Mouse (Mus musculus): Measurements from ENCODE around the gene Vmn1r81. TPM values are rescaled to one million over a fixed set of nuclear protein-coding genes. Genes with fewer than 3 reads are reported as not detected.

Vmn1r81 gene
- total RNA-seq (2014; fragmentation: Nextera tagmentation): not detected in 2 replicates
- total RNA-seq (2017): 0.06 and 0.16 TPM in 2 replicates
- under 0.01 TPM in 1 of 2 replicates, not detected in the other for polyA plus RNA-seq (2012)

DNA sequence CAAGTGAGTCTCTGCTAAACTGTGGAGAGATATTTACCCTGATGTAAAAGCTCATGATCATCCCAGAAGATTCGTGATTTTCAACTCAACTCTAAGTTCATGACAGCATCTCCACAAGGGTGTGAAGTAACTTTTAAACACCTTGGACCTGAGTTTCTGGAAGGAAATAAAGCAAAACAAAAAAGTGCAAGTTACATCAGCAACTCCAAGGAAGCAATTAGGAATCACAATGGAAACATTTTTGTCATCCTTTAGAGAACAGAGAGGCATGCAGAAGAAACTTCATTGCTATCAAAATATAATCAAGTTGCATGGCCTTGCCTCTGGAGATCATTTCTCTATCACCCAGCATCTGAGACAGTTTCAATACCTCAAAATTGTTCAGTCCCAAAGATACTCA lies at the start of gene Vmn1r81:
TSS of gene Vmn1r81 (minus strand) at position 101 of the 400 bp plus-strand sequence.
- ATAC-seq (ENCODE audit: extremely low read depth, insufficient number of reproducible peaks, low FRiP score, poor library complexity, severe bottlenecking): no peak
- Histone ChIP-seq H3K36me3 (replicated peaks) (no peaks in the 10 kb centered on the region), H3K27me3 (ENCODE audit: insufficient read depth, low read length) (no peaks in the 10 kb centered on the region), H3K9me3 (replicated peaks) (no peaks in the 10 kb centered on the region), H3K4me3 (ENCODE audit: low read depth, low read length) (no peak within 1 kb of the TSS), H3K4me1 (ENCODE audit: insufficient read depth, low read depth, low read length) (no peaks in the 10 kb centered on the region)
- no peak for TF ChIP-seq CTCF (IDR thresholded peaks at IDR 0.05; ENCODE audit: low read depth, low read length)
- no peak for TF ChIP-seq GATA2 (IDR thresholded peaks at IDR 0.05; ENCODE audit: borderline replicate concordance, low read depth, low read length)
- DNase-seq (ENCODE audit: low spot score): no peak

DNA sequence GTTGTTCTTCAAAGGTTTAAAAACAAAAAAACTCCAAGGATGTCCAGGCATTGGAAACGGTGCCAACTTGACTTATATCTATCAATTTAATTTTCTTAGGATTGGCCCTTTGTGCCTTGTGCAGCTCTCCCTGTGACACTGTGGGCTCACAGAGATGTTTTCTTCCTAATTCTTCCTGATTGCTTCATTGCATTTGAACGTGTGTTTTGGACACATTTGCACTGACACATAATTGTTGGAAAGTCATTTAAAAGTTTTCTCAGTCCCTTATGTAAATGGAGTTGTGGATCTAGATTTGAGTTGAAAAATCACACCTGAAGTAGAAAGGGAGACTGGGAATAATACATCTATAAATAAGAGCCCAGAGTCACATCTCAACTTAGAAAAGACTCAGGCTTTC lies 32.1 kb upstream of the Vmn1r81 start, which contains the start of gene Vmn1r82:
TSS of gene Vmn1r82 (plus strand) at position 301 of the 400 bp plus-strand sequence.
- Histone ChIP-seq H3K4me3 (ENCODE audit: low read depth, low read length) (no peak within 1 kb of the TSS), H3K27me3 (ENCODE audit: insufficient read depth, low read length) (no peaks in the 10 kb centered on the region), H3K4me1 (ENCODE audit: insufficient read depth, low read depth, low read length) (no peaks in the 10 kb centered on the region), H3K9me3 (replicated peaks) (no peaks in the 10 kb centered on the region), H3K36me3 (replicated peaks) (no peaks in the 10 kb centered on the region)
- DNase-seq (ENCODE audit: low spot score): no peak
- no peak for ATAC-seq (ENCODE audit: extremely low read depth, insufficient number of reproducible peaks, low FRiP score, poor library complexity, severe bottlenecking)
- TF ChIP-seq TAL1 (conservative IDR thresholded peaks at IDR 0.05; ENCODE audit: low read depth, low read length) (no peak), GATA1 (IDR thresholded peaks at IDR 0.05; ENCODE audit: borderline replicate concordance, low read length) (no peak)

DNA sequence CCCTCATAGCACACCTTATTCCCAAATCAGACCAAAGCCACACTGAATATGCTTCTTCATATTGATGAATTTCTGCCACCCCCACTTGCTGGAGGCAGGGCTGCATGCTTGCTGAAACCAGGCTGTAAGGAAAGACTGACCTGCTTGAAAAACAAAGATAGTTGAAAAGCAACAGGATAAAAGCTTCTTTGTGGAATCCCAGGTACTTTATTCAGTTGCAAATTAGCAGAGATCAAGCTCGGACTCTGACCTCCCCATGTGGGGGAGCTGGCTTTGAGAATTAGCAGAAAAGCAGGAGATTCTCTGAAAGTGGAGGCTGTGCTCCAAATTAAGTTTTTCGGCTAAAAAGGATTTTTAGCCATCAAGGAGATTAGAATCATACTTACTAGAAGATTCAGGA lies 63.9 kb downstream of the Vmn1r81 start:
- H3K4me3 ChIP-seq (ENCODE audit: low read depth, low read length): no peak overlapping the region
- no peaks in the 10 kb centered on the region for H3K9me3 ChIP-seq (replicated peaks)
- ATAC-seq (ENCODE audit: extremely low read depth, insufficient number of reproducible peaks, low FRiP score, poor library complexity, severe bottlenecking) (no peak), DNase-seq (ENCODE audit: low spot score) (no peak)
- no peaks in the 10 kb centered on the region for H3K36me3 ChIP-seq (replicated peaks)
- no peak for TF ChIP-seq CTCF (IDR thresholded peaks at IDR 0.05; ENCODE audit: low read depth, low read length)
- H3K27me3 ChIP-seq (ENCODE audit: insufficient read depth, low read length): no peaks in the 10 kb centered on the region
- no peaks in the 10 kb centered on the region for H3K4me1 ChIP-seq (ENCODE audit: insufficient read depth, low read depth, low read length)

Other genes with a start within 250 kb of the Vmn1r81 start
- not detected in 2 replicates for gene Vmn1r77, start 231.5 kb downstream of the Vmn1r81 start, total RNA-seq (2014; fragmentation: Nextera tagmentation)
- gene Vmn1r77, start 231.5 kb downstream of the Vmn1r81 start, total RNA-seq (2017): 0.06 and 0.11 TPM in 2 replicates
- not detected in 2 replicates for gene Vmn1r77, start 231.5 kb downstream of the Vmn1r81 start, polyA plus RNA-seq (2012)
- gene Vmn1r78, start 118.0 kb downstream of the Vmn1r81 start, total RNA-seq (2014; fragmentation: Nextera tagmentation): not detected in 2 replicates
- 0.05 and 0.06 TPM in 2 replicates for gene Vmn1r78, start 118.0 kb downstream of the Vmn1r81 start, total RNA-seq (2017)
- not detected in 2 replicates for gene Vmn1r78, start 118.0 kb downstream of the Vmn1r81 start, polyA plus RNA-seq (2012)
- gene Vmn1r79, start 97.0 kb downstream of the Vmn1r81 start, total RNA-seq (2014; fragmentation: Nextera tagmentation): 0.24 TPM in 1 of 2 replicates, not detected in the other
- gene Vmn1r79, start 97.0 kb downstream of the Vmn1r81 start, total RNA-seq (2017): 0.12 and 0.38 TPM in 2 replicates
- not detected in 2 replicates for gene Vmn1r79, start 97.0 kb downstream of the Vmn1r81 start, polyA plus RNA-seq (2012)
- gene Vmn1r80, start 79.0 kb downstream of the Vmn1r81 start, total RNA-seq (2014; fragmentation: Nextera tagmentation): not detected in 2 replicates
- gene Vmn1r80, start 79.0 kb downstream of the Vmn1r81 start, total RNA-seq (2017): under 0.01 and 0.11 TPM in 2 replicates
- gene Vmn1r80, start 79.0 kb downstream of the Vmn1r81 start, polyA plus RNA-seq (2012): not detected in 2 replicates
- not detected in 2 replicates for gene Vmn1r82, start 32.2 kb upstream of the Vmn1r81 start, total RNA-seq (2014; fragmentation: Nextera tagmentation)
- 0.06 and 0.11 TPM in 2 replicates for gene Vmn1r82, start 32.2 kb upstream of the Vmn1r81 start, total RNA-seq (2017)
- not detected in 2 replicates for gene Vmn1r82, start 32.2 kb upstream of the Vmn1r81 start, polyA plus RNA-seq (2012)
- not detected in 2 replicates for gene Vmn1r83, start 61.2 kb upstream of the Vmn1r81 start, total RNA-seq (2014; fragmentation: Nextera tagmentation)
- 0.22 TPM in 1 of 2 replicates, not detected in the other for gene Vmn1r83, start 61.2 kb upstream of the Vmn1r81 start, total RNA-seq (2017)
- gene Vmn1r83, start 61.2 kb upstream of the Vmn1r81 start, polyA plus RNA-seq (2012): not detected in 2 replicates
- not detected in 2 replicates for gene Vmn1r84, start 101.0 kb upstream of the Vmn1r81 start, total RNA-seq (2014; fragmentation: Nextera tagmentation)
- 0.16 TPM in 1 of 2 replicates, not detected in the other for gene Vmn1r84, start 101.0 kb upstream of the Vmn1r81 start, total RNA-seq (2017)
- gene Vmn1r84, start 101.0 kb upstream of the Vmn1r81 start, polyA plus RNA-seq (2012): not detected in 2 replicates
- gene Zfp551, start 154.5 kb upstream of the Vmn1r81 start, total RNA-seq (2014; fragmentation: Nextera tagmentation): 1.7 and 3.5 TPM in 2 replicates
- gene Zfp551, start 154.5 kb upstream of the Vmn1r81 start, total RNA-seq (2017): 3.2 and 3.8 TPM in 2 replicates
- gene Zfp551, start 154.5 kb upstream of the Vmn1r81 start, polyA plus RNA-seq (2012): 0.07 and 0.13 TPM in 2 replicates
- gene Zfp606, start 210.0 kb upstream of the Vmn1r81 start, total RNA-seq (2014; fragmentation: Nextera tagmentation): 27.5 and 30.6 TPM in 2 replicates
- gene Zfp606, start 210.0 kb upstream of the Vmn1r81 start, total RNA-seq (2017): 14.6 and 17.4 TPM in 2 replicates
- 2.3 and 2.9 TPM in 2 replicates for gene Zfp606, start 210.0 kb upstream of the Vmn1r81 start, polyA plus RNA-seq (2012)
- not detected in 2 replicates for gene 2900092C05Rik, start 244.2 kb upstream of the Vmn1r81 start, total RNA-seq (2014; fragmentation: Nextera tagmentation)
- not detected in 2 replicates for gene 2900092C05Rik, start 244.2 kb upstream of the Vmn1r81 start, total RNA-seq (2017)
- not detected in 2 replicates for gene 2900092C05Rik, start 244.2 kb upstream of the Vmn1r81 start, polyA plus RNA-seq (2012)

Measured in G1E (cell line).